Mouse (Mus musculus) G1E (cell line): ENCODE data around the gene Rep15.

Experiments
- CTCF ChIP-seq: IDR thresholded peaks from 2 replicates; pipeline ENCODE4 v1.5.1; 2012; ENCODE audit warnings: low read depth, low read length, inconsistent platforms, mixed read lengths
- POLR2AphosphoS5 ChIP-seq: IDR thresholded peaks from 2 replicates; pipeline ENCODE4 v1.6.1; 2012; ENCODE audit warnings: low read depth, low read length, inconsistent platforms; ENCODE audit not compliant: insufficient replicate concordance
- TAL1 ChIP-seq: conservative IDR thresholded peaks from 2 replicates; pipeline ENCODE4 v1.6.1; 2012; ENCODE audit warnings: low read depth, low read length, inconsistent platforms, mixed read lengths

GRCm38 (mm10) chr6:146999302-146999701 is 33.1 kb upstream of the Rep15 start:
- no peak for TF ChIP-seq CTCF
- TF ChIP-seq TAL1 = no peak
- TF ChIP-seq POLR2AphosphoS5 = no peak
